Mouse (Mus musculus) liver, embryonic 15.5 days (tissue): ENCODE measurements at regions not wholly inside any gene's neighbourhood (a gene's known extent, or its start where the extent isn't known, plus 50 kb on each side); places are given as distances from the start of the nearest gene placed in this dataset.
A peak's percentile ranks its signal among the peaks of the same experiment; 100 is the strongest.

Experiments used
- ATAC-seq: fragments of 200-750 bp; cut with Nextera tagmentation; 2 replicates; pipeline ENCODE4 v1.8.0; 2017; ENCODE audit warnings: moderate number of reproducible peaks, mild to moderate bottlenecking, moderate library complexity; ENCODE audit not compliant: insufficient read depth
- H3K27ac ChIP-seq: fragments of 300-500 bp; sonication (generic); replicated peaks from 2 replicates; pipeline ENCODE4 v1.5.1; 2015; ENCODE audit warnings: mild to moderate bottlenecking, inconsistent platforms
- H3K27me3 ChIP-seq: fragments of 300-500 bp; sonication (generic); 2 replicates; pipeline ENCODE4 v1.6.1; 2015; ENCODE audit warnings: mild to moderate bottlenecking, inconsistent platforms
- H3K36me3 ChIP-seq: fragments of 300-500 bp; sonication (generic); replicated peaks from 2 replicates; pipeline ENCODE4 v1.6.1; 2015; ENCODE audit warnings: moderate library complexity, mild to moderate bottlenecking, inconsistent platforms
- H3K4me1 ChIP-seq: fragments of 300-500 bp; sonication (generic); replicated peaks from 2 replicates; pipeline ENCODE4 v1.6.1; 2015; ENCODE audit warnings: inconsistent platforms
- H3K4me2 ChIP-seq: fragments of 300-500 bp; sonication (generic); 2 replicates; pipeline ENCODE4 v1.6.1; 2015; ENCODE audit warnings: moderate library complexity, mild to moderate bottlenecking, inconsistent platforms
- H3K4me3 ChIP-seq: fragments of 300-500 bp; sonication (generic); replicated peaks from 2 replicates; pipeline ENCODE4 v1.5.1; 2015; ENCODE audit warnings: mild to moderate bottlenecking, inconsistent platforms
- H3K9ac ChIP-seq: fragments of 300-500 bp; sonication (generic); 2 replicates; pipeline ENCODE4 v1.6.1; 2015; ENCODE audit warnings: moderate library complexity, mild to moderate bottlenecking, inconsistent platforms
- H3K9me3 ChIP-seq: fragments of 300-500 bp; sonication (generic); replicated peaks from 2 replicates; pipeline ENCODE4 v1.6.1; 2016; ENCODE audit warnings: inconsistent platforms
- WGBS: fragments of 180-500 bp; shearing (Covaris S2); methylation state at CpG from one replicate; pipeline ENCODE4 v1.1.7; 2015; ENCODE audit warnings: mixed read lengths; ENCODE audit not compliant: insufficient replicate concordance; 5-methylcytosine and 5-hydroxymethylcytosine counted together

DNA sequence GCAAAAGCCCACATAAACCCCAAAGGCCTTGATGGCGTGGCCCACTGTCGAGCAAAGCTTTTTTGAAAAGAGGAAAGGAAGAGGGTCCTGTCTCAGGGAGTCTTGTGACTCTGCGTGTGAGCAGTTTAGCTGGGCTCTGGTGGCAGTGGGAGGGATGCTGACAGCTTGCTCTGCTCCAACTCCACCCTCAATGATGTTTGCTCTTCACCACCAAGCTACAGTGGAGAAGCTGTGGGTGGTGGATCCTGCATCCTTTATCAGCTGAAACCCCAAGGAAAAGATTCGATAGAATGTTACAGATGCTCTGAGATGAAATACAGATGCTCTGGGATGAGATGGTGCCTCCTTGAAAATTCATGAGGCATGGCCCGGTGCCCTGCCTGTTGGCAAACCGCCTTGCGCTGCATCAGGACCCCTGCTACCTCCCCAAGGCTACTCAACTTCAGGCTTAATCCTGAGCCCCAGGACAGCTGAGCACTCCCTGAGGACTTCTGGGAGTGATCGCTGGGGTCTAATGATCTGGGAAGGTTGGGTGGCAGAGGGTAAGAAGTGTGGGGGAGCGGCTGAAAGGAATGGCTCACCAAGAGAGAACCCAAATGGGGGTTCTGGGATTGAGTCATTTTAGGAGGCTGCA lies 120.8 kb upstream of the Kit start:
- Histone ChIP-seq H3K9me3 (no peaks in the 10 kb centered on the region), H3K27me3 (no peaks in the 10 kb centered on the region), H3K4me2 (no peak overlapping the region), H3K4me1 (peaks cover 31% of the 10 kb centered on the region), H3K36me3 (no peaks in the 10 kb centered on the region), H3K9ac (no peak overlapping the region), H3K27ac (no peak overlapping the region), H3K4me3 (no peak overlapping the region)
- 69% methylated on average over 9 of the region's 9 CpGs for WGBS
- ATAC-seq: no peak

DNA sequence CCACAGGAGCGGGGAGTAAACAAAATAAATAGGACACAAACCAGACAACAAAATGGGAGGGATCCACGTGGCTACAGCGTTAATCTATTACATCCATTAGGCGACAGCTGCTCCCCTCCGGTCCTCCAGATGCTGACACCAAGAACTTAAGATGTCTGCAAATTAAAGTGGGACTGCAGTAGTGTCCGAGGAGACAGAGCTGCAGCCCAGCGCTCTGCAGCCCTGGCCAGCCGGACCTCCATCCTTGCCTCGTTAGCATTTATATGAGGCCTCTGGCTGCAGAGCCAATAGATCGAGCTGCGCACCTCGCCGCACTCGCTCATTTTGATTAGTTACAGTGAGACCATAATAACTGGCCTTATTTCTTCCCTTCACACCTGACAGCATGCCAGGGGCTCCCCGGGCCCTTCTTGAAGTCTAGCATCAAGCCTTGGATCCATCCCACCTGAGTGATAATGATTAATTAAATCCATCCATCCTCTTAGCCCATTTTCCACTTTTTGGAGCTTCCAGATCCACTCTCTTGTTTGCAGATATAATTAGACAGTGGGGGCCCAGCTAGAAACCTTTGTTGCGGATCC lies 119.7 kb upstream of the Kit start:
- Histone ChIP-seq H3K4me3 (no peak overlapping the region), H3K27me3 (no peaks in the 10 kb centered on the region), H3K4me1 (peaks cover 40% of the 10 kb centered on the region), H3K4me2 (no peak overlapping the region), H3K27ac (no peak overlapping the region), H3K9me3 (no peaks in the 10 kb centered on the region), H3K9ac (no peak overlapping the region), H3K36me3 (no peaks in the 10 kb centered on the region)
- WGBS: 86% methylated on average over 16 of the region's 16 CpGs
- ATAC-seq: no peak

DNA sequence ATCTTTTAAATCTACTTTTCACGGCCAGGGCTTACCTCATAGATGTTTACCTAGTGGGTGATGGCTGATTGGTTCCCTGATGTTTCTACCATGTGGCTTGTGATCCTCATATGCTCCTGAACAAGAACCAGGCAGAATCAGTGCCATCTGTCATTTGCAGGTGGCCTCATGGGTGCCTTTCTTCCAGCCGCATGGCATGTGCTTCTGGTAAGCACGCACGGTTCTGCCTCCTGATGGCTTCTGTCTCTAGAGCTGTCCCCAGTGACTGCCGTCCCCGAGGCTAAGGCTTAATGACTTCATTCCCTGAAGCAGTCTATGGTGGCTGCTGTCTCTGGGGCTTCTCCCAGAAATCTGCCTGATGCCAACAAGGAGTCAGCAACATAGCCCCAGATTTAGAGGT lies 117.3 kb upstream of the Kit start:
- H3K36me3 ChIP-seq: no peaks in the 10 kb centered on the region
- H3K4me3 ChIP-seq: no peak overlapping the region
- no peak for ATAC-seq
- H3K27ac ChIP-seq: no peak overlapping the region
- WGBS: 78% methylated on average over 6 of the region's 6 CpGs
- peaks cover 34% of the 10 kb centered on the region for H3K4me1 ChIP-seq
- H3K27me3 ChIP-seq: no peaks in the 10 kb centered on the region
- H3K9me3 ChIP-seq: no peaks in the 10 kb centered on the region
- H3K9ac ChIP-seq: no peak overlapping the region
- no peak overlapping the region for H3K4me2 ChIP-seq

DNA sequence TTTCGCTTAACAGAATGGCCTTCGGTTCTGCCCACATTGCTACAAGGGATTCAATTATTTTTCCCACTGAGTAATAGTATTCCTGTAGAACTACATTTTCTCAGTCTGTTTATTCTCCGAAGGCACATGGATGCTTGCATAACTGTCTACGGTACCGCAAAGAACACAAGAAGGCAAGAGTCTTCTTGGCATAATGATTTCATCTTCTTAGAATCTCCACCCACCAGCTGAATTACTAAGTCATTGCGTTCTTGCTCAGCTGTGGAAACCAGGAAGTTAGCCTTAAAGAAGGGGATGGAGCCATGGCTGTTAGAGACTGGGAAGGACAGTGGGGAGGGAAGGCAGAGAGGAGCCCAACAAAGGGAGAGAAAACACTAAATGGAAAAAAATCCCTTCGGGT lies 116.4 kb upstream of the Kit start:
- Histone ChIP-seq H3K9me3 (no peaks in the 10 kb centered on the region), H3K4me1 (peaks cover 34% of the 10 kb centered on the region), H3K27me3 (no peaks in the 10 kb centered on the region), H3K4me3 (no peak overlapping the region), H3K36me3 (no peaks in the 10 kb centered on the region), H3K4me2 (no peak overlapping the region), H3K27ac (no peak overlapping the region), H3K9ac (no peak overlapping the region)
- ATAC-seq: no peak
- WGBS: 58% methylated on average over 7 of the region's 7 CpGs

DNA sequence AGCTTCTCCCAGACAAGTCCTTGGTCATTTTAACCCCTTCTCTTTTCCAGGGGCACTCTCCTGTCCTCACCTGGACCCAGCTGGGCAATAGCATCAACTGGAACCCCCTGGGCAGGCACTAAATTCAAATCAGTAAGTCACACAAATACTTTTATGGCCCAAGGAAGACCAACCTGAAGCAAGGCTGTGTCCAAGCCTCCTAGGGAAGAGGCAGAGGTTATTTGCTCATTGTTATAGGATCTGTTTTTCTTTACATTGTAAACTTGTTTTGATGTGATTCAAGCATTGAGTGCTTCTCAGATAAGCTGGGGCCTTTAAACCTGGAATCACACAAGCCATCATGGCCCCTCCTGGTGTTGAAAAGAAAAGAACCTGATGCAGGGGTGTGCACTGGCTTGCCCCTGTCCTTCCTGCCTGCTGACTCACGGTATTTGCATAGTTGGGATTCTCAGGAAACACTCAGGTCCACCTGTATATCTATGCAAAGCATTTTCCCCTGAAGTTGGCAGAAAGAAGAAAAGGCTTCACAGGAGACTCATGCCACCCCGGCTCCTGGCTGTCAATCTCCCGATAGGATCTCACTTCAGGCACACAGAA lies 114.9 kb upstream of the Kit start:
- 27% methylated on average over 3 of the region's 3 CpGs for WGBS
- no peaks in the 10 kb centered on the region for H3K27me3 ChIP-seq
- H3K9ac ChIP-seq: no peak overlapping the region
- H3K4me1 ChIP-seq: peaks cover 34% of the 10 kb centered on the region
- no peak overlapping the region for H3K4me3 ChIP-seq
- no peaks in the 10 kb centered on the region for H3K36me3 ChIP-seq
- H3K27ac ChIP-seq: peak overlapping the region; percentile 78
- no peaks in the 10 kb centered on the region for H3K9me3 ChIP-seq
- H3K4me2 ChIP-seq: peak overlapping the region; percentile 48
- ATAC-seq: peak; percentile 49

DNA sequence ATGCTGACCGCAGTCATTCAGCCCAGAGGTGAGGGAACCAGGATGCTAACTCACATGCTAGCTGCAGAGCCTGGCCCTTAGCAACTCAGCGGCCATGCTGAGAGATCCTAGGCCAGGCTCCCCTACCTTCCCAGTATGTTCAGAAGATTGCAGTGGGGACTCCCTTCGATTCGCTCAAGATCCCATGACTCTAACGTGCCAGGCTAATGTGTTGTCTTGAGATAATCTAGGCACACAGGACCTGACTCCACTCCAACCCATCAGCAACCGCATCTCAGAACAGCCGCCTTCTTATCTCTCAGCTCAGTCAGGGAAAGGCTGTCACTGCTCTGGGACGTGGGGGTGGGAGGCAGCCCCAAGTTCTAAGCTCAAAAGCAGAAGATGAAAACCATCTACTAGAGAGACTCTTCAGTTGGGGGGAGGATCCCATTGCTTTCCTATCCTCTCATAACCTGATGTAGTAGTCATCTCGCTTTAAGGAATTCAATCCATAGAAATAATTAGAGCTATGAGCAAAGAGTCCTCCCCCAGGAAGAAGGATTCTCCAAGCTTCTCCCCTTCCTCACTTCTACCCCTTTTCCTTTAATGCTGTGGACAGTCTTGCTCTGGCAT lies 114.2 kb upstream of the Kit start:
- Histone ChIP-seq H3K9me3 (no peaks in the 10 kb centered on the region), H3K9ac (no peak overlapping the region), H3K4me3 (no peak overlapping the region), H3K36me3 (no peaks in the 10 kb centered on the region), H3K4me1 (peaks cover 34% of the 10 kb centered on the region), H3K27me3 (no peaks in the 10 kb centered on the region), H3K27ac (peak overlapping the region; percentile 78), H3K4me2 (peak overlapping the region; percentile 48)
- ATAC-seq: peak; percentile 96
- 23% methylated on average over 9 of the region's 9 CpGs for WGBS

DNA sequence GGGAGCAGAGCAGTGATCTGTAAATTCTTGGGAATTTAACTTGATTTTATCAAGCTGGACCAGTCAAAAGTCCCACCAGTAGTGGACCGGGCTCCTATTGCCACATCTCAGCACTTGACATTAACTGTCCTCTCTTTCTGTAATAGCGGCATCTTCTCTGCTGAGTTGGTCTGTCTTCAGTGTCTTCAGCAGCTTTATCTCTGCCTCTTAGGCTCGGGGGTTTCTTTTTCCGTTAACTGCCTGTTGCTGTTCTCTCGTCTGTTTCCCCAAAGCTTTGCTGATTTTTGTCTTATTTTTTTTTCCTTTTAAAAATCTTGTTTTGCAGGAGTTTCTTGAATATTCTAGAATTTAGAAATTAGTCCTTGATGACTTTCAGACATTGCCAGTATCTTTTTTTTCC lies 113.3 kb upstream of the Kit start:
- Histone ChIP-seq H3K27ac (peak overlapping the region; percentile 78), H3K4me1 (peaks cover 34% of the 10 kb centered on the region), H3K9me3 (no peaks in the 10 kb centered on the region), H3K36me3 (no peaks in the 10 kb centered on the region), H3K4me2 (peak overlapping the region; percentile 48), H3K9ac (no peak overlapping the region), H3K27me3 (no peaks in the 10 kb centered on the region), H3K4me3 (no peak overlapping the region)
- 16% methylated on average over 5 of the region's 5 CpGs for WGBS
- ATAC-seq: no peak

DNA sequence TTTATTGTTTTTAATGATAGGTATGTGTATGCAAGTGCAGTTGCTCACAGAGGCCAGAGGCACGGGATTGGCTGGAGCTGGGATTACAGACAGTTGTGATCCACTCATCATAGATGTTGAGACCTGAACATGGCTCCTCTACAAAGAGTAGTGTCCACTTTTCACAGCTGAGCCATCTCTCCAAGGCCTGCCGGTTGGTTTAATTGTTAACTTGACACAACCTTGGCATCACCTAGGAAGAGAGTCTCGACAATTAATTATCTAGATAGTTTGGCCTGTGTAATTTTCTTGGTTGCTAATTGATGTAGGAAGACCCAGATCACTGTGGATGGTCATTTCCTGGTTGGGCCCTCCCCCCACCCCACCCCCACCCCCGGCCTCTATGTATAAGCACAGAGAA lies 111.1 kb upstream of the Kit start:
- Histone ChIP-seq H3K9me3 (no peaks in the 10 kb centered on the region), H3K27ac (no peak overlapping the region), H3K4me1 (peaks cover 41% of the 10 kb centered on the region), H3K27me3 (no peaks in the 10 kb centered on the region), H3K4me3 (no peak overlapping the region), H3K9ac (no peak overlapping the region), H3K4me2 (no peak overlapping the region), H3K36me3 (no peaks in the 10 kb centered on the region)
- 60% methylated on average over 4 of the region's 4 CpGs for WGBS
- no peak for ATAC-seq

DNA sequence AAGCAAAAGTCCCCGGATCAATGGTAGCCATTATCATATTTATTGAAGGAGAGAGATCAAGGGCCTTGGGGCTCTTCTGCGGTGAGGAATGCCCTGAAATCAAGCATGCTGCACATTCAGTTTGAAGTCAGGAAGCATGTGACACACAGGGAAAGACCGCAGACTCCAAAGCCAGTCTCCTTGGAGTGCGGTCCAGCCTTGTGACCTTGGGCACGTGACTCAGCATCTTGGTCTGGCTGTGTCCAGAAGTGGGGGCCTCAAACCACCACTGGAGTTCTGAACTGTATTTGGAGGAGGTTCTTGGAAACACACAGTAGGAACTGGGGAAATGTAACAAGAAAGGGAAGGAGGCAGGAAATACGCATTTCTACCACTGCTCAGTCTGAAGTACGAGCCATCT lies 109.0 kb upstream of the Kit start:
- ATAC-seq: no peak
- peaks cover 21% of the 10 kb centered on the region for H3K4me1 ChIP-seq

DNA sequence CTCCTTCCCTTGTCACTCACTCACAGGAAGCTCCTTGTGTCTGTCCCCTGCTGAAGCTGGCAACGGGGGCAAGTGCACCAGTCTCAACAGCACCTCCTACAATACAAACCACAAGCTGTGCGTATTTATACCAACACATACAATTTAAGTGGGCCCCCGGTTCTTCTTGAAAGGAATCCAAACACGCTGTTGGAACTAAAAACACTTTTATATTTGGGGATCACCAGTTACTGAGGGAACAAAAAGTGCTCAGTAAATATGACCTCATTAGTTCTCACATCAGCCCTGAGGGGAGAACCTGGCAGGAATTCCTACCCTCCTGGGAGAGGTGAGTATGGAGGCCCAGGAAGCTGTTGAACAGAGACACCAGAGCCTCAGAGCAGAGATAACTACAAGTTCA lies 107.8 kb upstream of the Kit start:
- H3K4me3 ChIP-seq: no peak overlapping the region
- H3K9me3 ChIP-seq: no peaks in the 10 kb centered on the region
- H3K4me1 ChIP-seq: peaks cover 14% of the 10 kb centered on the region; the same call in 1 of the 2 replicates
- no peak overlapping the region for H3K4me2 ChIP-seq
- no peaks in the 10 kb centered on the region for H3K27me3 ChIP-seq
- H3K27ac ChIP-seq: no peak overlapping the region
- H3K9ac ChIP-seq: no peak overlapping the region
- H3K36me3 ChIP-seq: no peaks in the 10 kb centered on the region
- no peak for ATAC-seq
- WGBS: 27% methylated on average over 4 of the region's 4 CpGs

More for the DNA sequence above, 109.0 kb upstream of the Kit start:
- H3K4me2 ChIP-seq: no peak overlapping the region
- no peaks in the 10 kb centered on the region for H3K27me3 ChIP-seq
- H3K9ac ChIP-seq: no peak overlapping the region
- H3K9me3 ChIP-seq: no peaks in the 10 kb centered on the region
- no peak overlapping the region for H3K27ac ChIP-seq
- H3K4me3 ChIP-seq: no peak overlapping the region
- no peaks in the 10 kb centered on the region for H3K36me3 ChIP-seq
- 58% methylated on average over 7 of the region's 7 CpGs for WGBS

DNA sequence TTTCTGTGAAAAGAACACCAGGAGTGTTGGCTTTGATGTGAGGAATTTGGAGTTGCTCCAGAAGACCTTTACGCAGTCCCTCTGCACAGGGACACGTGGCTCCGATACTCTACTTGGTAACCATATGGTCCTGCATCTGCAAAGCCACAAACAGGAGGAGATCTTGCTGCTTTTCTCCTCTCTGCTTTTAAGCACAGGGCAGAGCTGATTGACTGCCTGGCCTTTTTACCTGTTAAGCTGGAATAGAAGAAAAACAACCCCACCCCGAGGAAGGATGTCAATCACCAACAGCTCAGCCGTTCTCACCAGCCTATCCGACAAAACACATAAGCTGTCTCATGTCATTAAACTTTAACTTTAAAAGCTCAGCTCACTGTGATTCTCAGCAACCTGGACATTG lies 106.8 kb upstream of the Kit start:
- no peak overlapping the region for H3K4me2 ChIP-seq
- H3K4me1 ChIP-seq: peaks cover 14% of the 10 kb centered on the region; the same call in 1 of the 2 replicates
- peak overlapping the region; percentile 41; the same call in 1 of the 2 replicates for H3K27ac ChIP-seq
- no peak overlapping the region for H3K9ac ChIP-seq
- WGBS: 54% methylated on average over 6 of the region's 6 CpGs
- no peaks in the 10 kb centered on the region for H3K27me3 ChIP-seq
- no peaks in the 10 kb centered on the region for H3K9me3 ChIP-seq
- H3K36me3 ChIP-seq: no peaks in the 10 kb centered on the region
- no peak overlapping the region for H3K4me3 ChIP-seq
- ATAC-seq: peak; percentile 61; the same call in 1 of the 2 replicates
